Mouse (Mus musculus) MEL (cell line): ENCODE measurements at regions not wholly inside any gene's neighbourhood (a gene's known extent, or its start where the extent isn't known, plus 50 kb on each side); places are given as distances from the start of the nearest gene placed in this dataset.

Experiments
- DNase-seq: peaks from one replicate; pipeline ENCODE4 v3.0.0; 2011; ENCODE audit warnings: low read depth, low spot score
- H3K27ac ChIP-seq: 2 replicates; pipeline ENCODE4 v1.5.1; 2012; ENCODE audit warnings: low read depth, mild to moderate bottlenecking, control low read depth, low read length, moderate library complexity; ENCODE audit not compliant: control insufficient read depth
- H3K27me3 ChIP-seq, 2 experiments: fragments of 150-350 bp in 1 of 2; sonication (generic) in 1 of 2; 2 replicates each; pipeline ENCODE4 v1.6.1; 2012; ENCODE audit warnings: low read length in 2 of 2, mild to moderate bottlenecking in 2 of 2, improper control_type of control experiment in 1 of 2, moderate library complexity in 1 of 2; ENCODE audit not compliant: insufficient read depth in 2 of 2, control insufficient read depth in 1 of 2
- H3K36me3 ChIP-seq, 2 experiments: 2 replicates each; pipeline ENCODE4 v1.6.1; 2012 to 2014; ENCODE audit warnings: low read length in 2 of 2, improper control_type of control experiment in 1 of 2, inconsistent platforms in 1 of 2, mild to moderate bottlenecking in 1 of 2; ENCODE audit not compliant: insufficient read depth in 2 of 2, control insufficient read depth in 1 of 2
- H3K4me1 ChIP-seq, 2 experiments: fragments of 150-350 bp in 1 of 2; sonication (generic) in 1 of 2; 2 replicates each; pipeline ENCODE4 v1.6.1; 2012; ENCODE audit warnings: low read length in 2 of 2, improper control_type of control experiment in 1 of 2, mild to moderate bottlenecking in 1 of 2; ENCODE audit not compliant: insufficient read depth in 2 of 2, control insufficient read depth in 1 of 2
- H3K4me3 ChIP-seq, 2 experiments: fragments of 150-350 bp in 1 of 2; sonication (generic) in 1 of 2; 2 replicates each; pipeline ENCODE4 v1.5.1; 2012; ENCODE audit warnings: low read depth in 2 of 2, low read length in 2 of 2, mild to moderate bottlenecking in 2 of 2, moderate library complexity in 2 of 2, control low read depth in 1 of 2, improper control_type of control experiment in 1 of 2; ENCODE audit not compliant: control insufficient read depth in 1 of 2, insufficient read depth in 1 of 2
- H3K79me2 ChIP-seq: 2 replicates; pipeline ENCODE4 v1.6.1; 2012; ENCODE audit warnings: mild to moderate bottlenecking, low read length, moderate library complexity; ENCODE audit not compliant: control insufficient read depth, poor library complexity, insufficient read depth
- H3K9ac ChIP-seq: 2 replicates; pipeline ENCODE4 v1.6.1; 2012; ENCODE audit warnings: low read depth, mild to moderate bottlenecking, control low read depth, low read length, moderate library complexity; ENCODE audit not compliant: control insufficient read depth, poor library complexity, severe bottlenecking
- H3K9me3 ChIP-seq: fragments of 150-350 bp; sonication (generic); replicated peaks from 2 replicates; pipeline ENCODE4 v1.6.1; 2012; ENCODE audit warnings: mild to moderate bottlenecking, low read length, improper control_type of control experiment, moderate library complexity; ENCODE audit not compliant: insufficient read depth
- BHLHE40 ChIP-seq: IDR thresholded peaks from 2 replicates; pipeline ENCODE4 v1.6.1; 2012; ENCODE audit warnings: low read depth, mild to moderate bottlenecking, inconsistent platforms, low read length, improper control_type of control experiment, borderline replicate concordance
- CHD1 ChIP-seq: IDR thresholded peaks from 2 replicates; pipeline ENCODE4 v1.6.1; 2012; ENCODE audit warnings: low read depth, mild to moderate bottlenecking, inconsistent platforms, low read length, improper control_type of control experiment
- ETS1 ChIP-seq: IDR thresholded peaks from 2 replicates; pipeline ENCODE4 v1.6.1; 2012; ENCODE audit warnings: low read depth, mild to moderate bottlenecking, inconsistent platforms, low read length, improper control_type of control experiment, moderate library complexity
- MAX ChIP-seq: IDR thresholded peaks from 2 replicates; pipeline ENCODE4 v1.6.1; 2011; ENCODE audit warnings: low read length, improper control_type of control experiment
- MEF2A ChIP-seq: IDR thresholded peaks from 2 replicates; pipeline ENCODE4 v1.6.1; 2014; ENCODE audit warnings: low read depth, mild to moderate bottlenecking, inconsistent platforms, low read length, improper control_type of control experiment; ENCODE audit not compliant: poor library complexity, insufficient replicate concordance, severe bottlenecking; ENCODE audit errors: extremely low read depth
- NRF1 ChIP-seq: IDR thresholded peaks from 2 replicates; pipeline ENCODE4 v1.6.1; 2014; ENCODE audit warnings: low read depth, mild to moderate bottlenecking, inconsistent platforms, low read length, improper control_type of control experiment, moderate library complexity; ENCODE audit not compliant: poor library complexity, insufficient read depth, severe bottlenecking
- POLR2A ChIP-seq, 2 experiments: IDR thresholded peaks; 2 replicates each; pipeline ENCODE4 v1.6.1; 2011 to 2012; ENCODE audit warnings: low read length in 2 of 2, mild to moderate bottlenecking in 2 of 2, control low read depth in 1 of 2, improper control_type of control experiment in 1 of 2, low read depth in 1 of 2, moderate library complexity in 1 of 2; ENCODE audit not compliant: control insufficient read depth in 1 of 2, insufficient read depth in 1 of 2, poor library complexity in 1 of 2
- POLR2AphosphoS2 ChIP-seq: IDR thresholded peaks from 2 replicates; pipeline ENCODE4 v1.6.1; 2011; ENCODE audit warnings: low read length, improper control_type of control experiment
- RAD21 ChIP-seq: IDR thresholded peaks from 2 replicates; pipeline ENCODE4 v1.6.1; 2011; ENCODE audit warnings: mild to moderate bottlenecking, low read depth, low read length, improper control_type of control experiment
- SMC3 ChIP-seq: IDR thresholded peaks from 2 replicates; pipeline ENCODE4 v1.6.1; 2011; ENCODE audit warnings: low read depth, low read length, improper control_type of control experiment
- TBP ChIP-seq: IDR thresholded peaks from 2 replicates; pipeline ENCODE4 v1.8.0; 2011; ENCODE audit warnings: low read depth, low read length, improper control_type of control experiment
- TCF12 ChIP-seq: IDR thresholded peaks from 2 replicates; pipeline ENCODE4 v1.6.1; 2014; ENCODE audit warnings: low read depth, mild to moderate bottlenecking, inconsistent platforms, low read length, improper control_type of control experiment, moderate library complexity
- USF1 ChIP-seq: IDR thresholded peaks from 2 replicates; pipeline ENCODE4 v1.6.1; 2014; ENCODE audit warnings: low read depth, mild to moderate bottlenecking, inconsistent platforms, low read length, improper control_type of control experiment, moderate library complexity
- USF2 ChIP-seq, 2 experiments: IDR thresholded peaks; 2 replicates each; pipeline ENCODE4 v1.6.1; 2011 to 2012; ENCODE audit warnings: improper control_type of control experiment in 2 of 2, low read length in 2 of 2, borderline replicate concordance in 1 of 2, inconsistent platforms in 1 of 2, low read depth in 1 of 2, mild to moderate bottlenecking in 1 of 2; ENCODE audit not compliant: insufficient read depth in 1 of 2

- no peak for TF ChIP-seq USF2 (IDR thresholded peaks at IDR 0.05; ENCODE audit: borderline replicate concordance in 1 of 2, insufficient read depth in 1 of 2, low read depth in 1 of 2, low read length in 2 of 2)
- Histone ChIP-seq H3K27ac (no peak overlapping the region), H3K27me3 (peaks cover 0 to 2% of the 10 kb centered on the region in 2 experiments; a peak in 1 of 4 replicates)
Measured at GRCm38 (mm10) chr8:31369636-31370035, 2058.9 kb upstream of the 5930422O12Rik start.

DNA sequence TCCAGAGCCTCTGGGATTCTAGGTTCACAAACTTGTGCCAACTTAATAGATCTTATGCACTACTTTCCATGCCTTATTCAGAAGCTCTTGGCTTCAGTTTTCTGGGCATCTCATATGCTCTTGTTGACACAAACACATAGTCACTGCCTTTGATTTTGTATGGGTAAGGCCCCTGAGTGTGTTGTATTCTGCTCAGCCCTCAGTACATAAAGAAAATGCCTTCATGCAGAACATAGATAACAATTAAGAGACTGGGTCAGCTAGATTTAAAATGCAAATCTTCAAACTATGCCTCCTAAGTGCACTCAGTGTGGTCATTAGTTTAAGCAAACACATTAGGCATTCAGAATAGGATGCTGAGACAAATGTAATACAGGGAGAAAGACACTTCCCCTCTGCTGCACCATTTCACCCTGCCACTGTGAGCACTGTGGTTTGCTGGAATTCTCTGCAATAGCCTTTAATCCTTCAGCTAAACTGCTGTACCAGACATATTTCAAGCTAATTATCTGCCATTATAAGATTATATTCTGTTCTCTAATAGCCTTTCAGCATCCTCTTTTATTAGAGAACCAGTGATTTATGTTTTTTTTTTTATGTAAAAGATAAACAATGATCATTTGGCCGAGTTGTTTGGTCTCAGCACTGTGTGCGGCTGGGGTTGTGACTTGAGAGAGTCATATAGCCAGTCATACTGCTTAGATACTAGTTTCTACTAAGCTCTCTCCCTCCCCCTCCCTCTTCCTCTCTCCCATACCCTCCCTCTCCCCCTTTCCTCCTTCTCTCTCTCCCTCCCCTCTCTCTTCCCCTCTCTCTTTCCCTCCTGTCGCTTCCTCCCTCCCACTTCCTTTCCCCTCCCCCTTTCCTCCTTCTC is 2058.1 kb upstream of the 5930422O12Rik start:
- Histone ChIP-seq H3K27ac (no peak overlapping the region), H3K79me2 (no peaks in the 10 kb centered on the region), H3K4me3 (no peak overlapping the region), H3K4me1 (no peaks in the 10 kb centered on the region), H3K27me3 (peaks cover 0 to 2% of the 10 kb centered on the region in 2 experiments; a peak in 1 of 4 replicates), H3K9ac (no peak overlapping the region)
- DNase-seq, result no peak
- TF ChIP-seq POLR2AphosphoS2, result no peak
- no peak for TF ChIP-seq MEF2A
- TF ChIP-seq BHLHE40, result no peak
- no peak for TF ChIP-seq USF1
- no peak for TF ChIP-seq TBP
- no peak for TF ChIP-seq RAD21
- TF ChIP-seq ETS1, result no peak
- no peak for TF ChIP-seq TCF12
- TF ChIP-seq CHD1, result no peak
- no peak for TF ChIP-seq MAX
- TF ChIP-seq POLR2A (IDR thresholded peaks at IDR 0.05; ENCODE audit: control insufficient read depth in 1 of 2, insufficient read depth in 1 of 2, low read depth in 1 of 2, low read length in 2 of 2, poor library complexity in 1 of 2), result no peak
- no peak for TF ChIP-seq SMC3
- no peak for TF ChIP-seq NRF1
- TF ChIP-seq, all 39 proteins: peak for 0
- H3K9me3 ChIP-seq, result no peaks in the 10 kb centered on the region
- no peaks in the 10 kb centered on the region for H3K36me3 ChIP-seq

More at GRCm38 (mm10) chr8:31369636-31370035, 2058.9 kb upstream of the 5930422O12Rik start:
- no peak overlapping the region for H3K4me3 ChIP-seq
- no peaks in the 10 kb centered on the region for H3K4me1 ChIP-seq
- no peaks in the 10 kb centered on the region for H3K79me2 ChIP-seq
- DNase-seq, result no peak
- H3K9me3 ChIP-seq, result no peaks in the 10 kb centered on the region
- no peaks in the 10 kb centered on the region for H3K36me3 ChIP-seq
- no peak overlapping the region for H3K9ac ChIP-seq
